Mouse (Mus musculus) small intestine, adult 2 months (tissue): Measurements from ENCODE around the gene Epb41l5.

Experiments used
- CTCF ChIP-seq: fragments of 200-500 bp; IDR thresholded peaks from 2 replicates; pipeline ENCODE4 v1.5.1; 2012; ENCODE audit warnings: low read depth, mild to moderate bottlenecking, control low read depth, inconsistent platforms, low read length, moderate library complexity, mixed read lengths; ENCODE audit not compliant: insufficient replicate concordance, insufficient read length; ENCODE audit errors: extremely low read depth
- POLR2A ChIP-seq: fragments of 200-500 bp; IDR thresholded peaks from 2 replicates; pipeline ENCODE4 v1.6.1; 2012; ENCODE audit warnings: low read depth, mild to moderate bottlenecking, control low read depth, inconsistent platforms, low read length, moderate library complexity

DNA sequence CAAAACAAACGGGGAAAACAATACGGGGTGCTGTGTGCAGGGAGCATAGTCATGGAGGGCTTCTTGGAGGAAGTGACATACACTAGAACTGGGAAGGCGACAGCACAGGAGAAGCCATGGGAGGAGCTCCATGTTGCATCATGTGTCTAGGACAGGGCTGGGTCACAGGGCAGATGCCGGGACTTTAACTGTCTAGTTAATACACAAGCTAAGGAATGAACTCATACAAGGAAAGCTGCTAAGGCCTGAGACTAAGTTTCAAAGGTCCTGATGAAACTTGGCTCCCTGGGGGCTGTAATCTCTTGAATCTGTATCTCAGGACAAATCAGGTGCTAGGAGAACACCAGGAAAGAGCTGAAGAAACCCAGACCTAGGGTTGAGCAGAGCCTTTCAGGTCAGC is 126.1 kb downstream of the Epb41l5 start:
- no peak for TF ChIP-seq CTCF
- no peak for TF ChIP-seq POLR2A
